In genomic region chr8:94189275-94190031, GRCm38 (mm10) we compare ENCODE assay signal across 7 mouse cellular contexts. TPM values are rescaled to one million over a fixed set of nuclear protein-coding genes. Genes with fewer than 3 reads are reported as not detected.
DNase-seq lines count a peak whose midpoint lies in the region; ATAC-seq and TF ChIP-seq lines count a peak whose summit lies in the region.

No protein-coding gene starts in this region.

- H3K36me3 ChIP-seq in midbrain, embryonic 15.5 days (replicated peaks) = no peaks in the 10 kb centered on the region
- H3K36me3 ChIP-seq in liver, embryonic 12.5 days = no peaks in the 10 kb centered on the region

- H3K27ac ChIP-seq in midbrain, embryonic 15.5 days = no peak overlapping the region
- no peak overlapping the region for H3K27ac ChIP-seq in liver, embryonic 12.5 days

- H3K9me3 ChIP-seq in midbrain, embryonic 15.5 days = no peaks in the 10 kb centered on the region
- H3K9me3 ChIP-seq in liver, embryonic 12.5 days (replicated peaks) = no peaks in the 10 kb centered on the region

- peak; percentile 49; the same call in 1 of the 2 replicates for ATAC-seq in midbrain, embryonic 15.5 days (replicated peaks)
- ATAC-seq in liver, embryonic 12.5 days = no peak

- H3K27me3 ChIP-seq in midbrain, embryonic 15.5 days (replicated peaks) = peaks cover 29% of the 10 kb centered on the region
- peaks cover 37% of the 10 kb centered on the region for H3K27me3 ChIP-seq in liver, embryonic 12.5 days (replicated peaks)

- WGBS in midbrain, embryonic 15.5 days = 61% methylated on average over 13 of the region's 13 CpGs
- WGBS in liver, embryonic 12.5 days (ENCODE audit: insufficient replicate concordance) = 62% methylated on average over 13 of the region's 13 CpGs

- TF ChIP-seq POLR2A in brain, embryonic 14.5 days (IDR thresholded peaks at IDR 0.05; ENCODE audit: borderline replicate concordance, extremely low read depth, insufficient read depth, insufficient read length, poor library complexity, severe bottlenecking) = no peak

- DNase-seq in kidney, adult 9 months = peak; percentile 23
- no peak for DNase-seq in kidney, adult 8-10 months
- peak; percentile 84 for DNase-seq in brain, embryonic 14.5 days (ENCODE audit: low read depth)
- DNase-seq in heart, adult 8-10 months (ENCODE audit: low spot score) = peak; percentile 51
- DNase-seq in urinary bladder, postnatal 4 days (ENCODE audit: low spot score in 2 of 2) = no peak

- H3K9ac ChIP-seq in midbrain, embryonic 15.5 days = no peak overlapping the region
- no peak overlapping the region for H3K9ac ChIP-seq in liver, embryonic 12.5 days

- TF ChIP-seq CTCF in brain, embryonic 14.5 days (IDR thresholded peaks at IDR 0.05; ENCODE audit: borderline replicate concordance, extremely low read depth, insufficient read depth, insufficient read length) = no peak

- H3K4me2 ChIP-seq in midbrain, embryonic 15.5 days = no peak overlapping the region
- H3K4me2 ChIP-seq in liver, embryonic 12.5 days = no peak overlapping the region

- H3K4me3 ChIP-seq in midbrain, embryonic 15.5 days = no peak overlapping the region
- no peak overlapping the region for H3K4me3 ChIP-seq in liver, embryonic 12.5 days

- peaks cover 13% of the 10 kb centered on the region for H3K4me1 ChIP-seq in midbrain, embryonic 15.5 days
- peaks cover 64% of the 10 kb centered on the region for H3K4me1 ChIP-seq in liver, embryonic 12.5 days

RNA-seq across cellular contexts. Expression of gene Mt1, which starts 10.6 kb away (rescaled TPM):
- 38.9 and 76.5 TPM in 2 replicates for polyA plus RNA-seq in brain, embryonic 14.5 days (2012; rRNA removed)
- 100 to 1,000 TPM; 196 to 496 (median 239) TPM for total RNA-seq in heart, adult 8-10 months (2022)
- 61.7 and 74.3 TPM in 2 replicates for polyA plus RNA-seq in midbrain, embryonic 15.5 days (2015; fragmentation: Nextera tagmentation; extraction: Ambion mirVana)
- polyA plus RNA-seq in liver, embryonic 12.5 days (2016; fragmentation: Nextera tagmentation; extraction: Ambion mirVana) = 3,299 and 3,537 TPM in 2 replicates

RNA-seq across cellular contexts. Expression of gene Mt2, which starts 17.0 kb away (rescaled TPM):
- 15.6 and 32.2 TPM in 2 replicates for polyA plus RNA-seq in brain, embryonic 14.5 days (2012; rRNA removed)
- total RNA-seq in heart, adult 8-10 months (2022) = 100 to 1,000 TPM in 1 of 4 experiments, 10 to 100 TPM in 3; 34.4 to 168 (median 56.0) TPM
- 13.9 and 16.5 TPM in 2 replicates for polyA plus RNA-seq in midbrain, embryonic 15.5 days (2015; fragmentation: Nextera tagmentation; extraction: Ambion mirVana)
- polyA plus RNA-seq in liver, embryonic 12.5 days (2016; fragmentation: Nextera tagmentation; extraction: Ambion mirVana) = 1,025 and 1,037 TPM in 2 replicates

RNA-seq across cellular contexts. Expression of gene Nup93, which starts 24.9 kb away (rescaled TPM):
- polyA plus RNA-seq in brain, embryonic 14.5 days (2012; rRNA removed) = 54.7 and 61.0 TPM in 2 replicates
- 10 to 100 TPM; 12.4 to 17.9 (median 15.4) TPM for total RNA-seq in heart, adult 8-10 months (2022)
- polyA plus RNA-seq in midbrain, embryonic 15.5 days (2015; fragmentation: Nextera tagmentation; extraction: Ambion mirVana) = 61.1 and 63.4 TPM in 2 replicates
- 74.6 and 77.0 TPM in 2 replicates for polyA plus RNA-seq in liver, embryonic 12.5 days (2016; fragmentation: Nextera tagmentation; extraction: Ambion mirVana)

RNA-seq across cellular contexts. Expression of gene Mt3, which starts 37.0 kb away (rescaled TPM):
- polyA plus RNA-seq in brain, embryonic 14.5 days (2012; rRNA removed) = 139 and 158 TPM in 2 replicates
- 1 to 10 TPM; 2.3 to 5.4 (median 4.3) TPM for total RNA-seq in heart, adult 8-10 months (2022)
- 158 and 189 TPM in 2 replicates for polyA plus RNA-seq in midbrain, embryonic 15.5 days (2015; fragmentation: Nextera tagmentation; extraction: Ambion mirVana)
- 0.42 and 0.45 TPM in 2 replicates for polyA plus RNA-seq in liver, embryonic 12.5 days (2016; fragmentation: Nextera tagmentation; extraction: Ambion mirVana)

RNA-seq across cellular contexts. Expression of gene Mt4, which starts 52.5 kb away (rescaled TPM):
- polyA plus RNA-seq in brain, embryonic 14.5 days (2012; rRNA removed) = not detected in 2 replicates
- not detected for total RNA-seq in heart, adult 8-10 months (2022)
- polyA plus RNA-seq in midbrain, embryonic 15.5 days (2015; fragmentation: Nextera tagmentation; extraction: Ambion mirVana) = not detected in 2 replicates
- polyA plus RNA-seq in liver, embryonic 12.5 days (2016; fragmentation: Nextera tagmentation; extraction: Ambion mirVana) = not detected in 2 replicates

Comparison
In these comparisons a context has a peak if more than half of its experiments do, and no peak if none do; other contexts are left out.
1. DNase-seq: peak in kidney, adult 9 months (single experiment), brain, embryonic 14.5 days (single experiment) and heart, adult 8-10 months (single experiment); none in kidney, adult 8-10 months (0 of 2) and urinary bladder, postnatal 4 days (0 of 2).
2. RNA of gene Mt1, which starts 10.6 kb away (polyA plus RNA-seq): 3,299 to 3,537 TPM in liver, embryonic 12.5 days; 61.7 to 74.3 TPM in midbrain, embryonic 15.5 days and 38.9 to 76.5 TPM in brain, embryonic 14.5 days; every median in the first group is over 10 times any median in the second.
3. RNA of gene Mt2, which starts 17.0 kb away (polyA plus RNA-seq): 1,025 to 1,037 TPM in liver, embryonic 12.5 days; 15.6 to 32.2 TPM in brain, embryonic 14.5 days and 13.9 to 16.5 TPM in midbrain, embryonic 15.5 days; every median in the first group is over 10 times any median in the second.